Mouse (Mus musculus): Measurements from ENCODE around the gene Shc4. TPM values are rescaled to one million over a fixed set of nuclear protein-coding genes. Genes with fewer than 3 reads are reported as not detected.
A peak's percentile ranks its signal among the peaks of the same experiment; 100 is the strongest.

Shc4 gene
- total RNA-seq (2022), result 1 to 10 TPM; 3.4 to 6.8 (median 4.9) TPM

DNA sequence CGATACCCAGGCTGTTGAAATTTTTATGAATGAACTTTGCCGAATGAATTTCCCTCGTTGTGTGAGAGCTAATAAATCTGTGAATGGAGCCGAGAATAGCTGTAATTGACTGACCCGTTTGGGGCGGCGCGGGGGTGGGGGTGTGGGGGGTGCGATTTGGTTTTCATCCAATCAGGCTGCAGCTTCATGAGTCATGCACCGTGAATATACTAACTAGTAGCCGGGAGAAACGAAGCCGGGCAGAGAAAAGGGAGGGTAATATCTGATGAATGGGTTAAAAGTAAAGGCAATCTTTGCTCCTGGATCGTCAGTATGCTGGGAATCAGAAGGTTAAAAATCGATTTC, at the start of gene Shc4:
Gene Shc4, minus strand, starts transcription at position 63 of the 345 bp plus-strand sequence.
- DNase-seq, result no peak

DNA sequence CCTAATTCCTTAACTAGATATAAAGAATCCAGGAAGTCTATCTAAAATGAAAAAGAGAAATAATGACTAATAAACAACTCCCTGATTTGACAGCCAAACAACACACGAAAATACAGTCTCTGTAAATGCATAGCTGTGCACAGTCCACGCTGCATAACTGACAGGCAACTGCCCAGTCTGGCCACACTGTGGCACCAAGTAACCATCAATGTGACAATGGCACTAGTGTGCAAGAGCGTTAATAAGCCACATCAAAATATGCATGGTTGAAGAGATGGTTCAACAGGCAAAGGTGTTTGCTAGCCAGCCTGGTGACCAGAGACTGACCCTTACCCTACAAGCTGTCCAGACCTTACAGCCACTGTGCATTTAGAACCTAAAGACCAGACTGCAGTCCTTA, 41.1 kb upstream of the Shc4 start:
- no peak for DNase-seq

DNA sequence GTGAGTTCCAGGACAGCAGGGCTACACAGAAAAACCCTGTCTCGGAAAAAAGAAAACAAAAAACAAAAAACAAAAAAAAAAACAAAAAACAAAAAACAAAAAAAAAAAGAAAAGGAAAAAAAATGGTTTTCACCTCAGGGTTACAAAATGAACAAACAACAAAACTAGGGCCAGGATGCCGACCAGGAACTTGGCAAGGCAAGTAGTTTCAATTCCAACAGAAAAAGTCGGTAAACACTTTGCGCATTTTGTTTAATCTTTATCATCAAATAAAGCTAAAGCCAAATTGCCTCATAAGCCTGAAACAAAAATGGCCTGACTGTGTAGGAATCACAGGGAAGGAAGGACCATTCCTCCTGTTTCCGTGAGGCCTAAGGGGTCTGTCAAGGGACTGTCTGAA, 40.6 kb upstream of the Shc4 start:
- DNase-seq, result no peak

DNA sequence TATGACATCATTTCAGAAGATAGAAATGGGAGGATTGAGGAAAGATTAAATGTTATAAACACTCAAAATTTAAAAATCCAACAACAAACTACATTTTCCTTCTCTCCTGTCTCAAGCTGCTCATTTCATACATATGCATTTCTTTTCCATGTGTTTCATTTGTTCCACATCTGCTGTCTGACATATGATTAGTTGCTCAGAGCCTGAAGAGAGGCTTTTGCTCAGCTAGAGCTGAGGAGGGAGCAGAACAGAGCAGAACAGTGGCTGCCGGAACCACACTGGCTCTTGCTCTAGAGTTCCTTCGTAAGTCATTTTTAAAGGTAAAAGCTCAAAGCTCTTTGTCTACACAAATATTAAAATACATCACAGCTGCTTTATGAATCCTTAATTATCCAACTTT, 25.4 kb upstream of the Shc4 start:
- no peak for DNase-seq

GRCm38 (mm10) chr2:125739338-125739737, 15.4 kb upstream of the Shc4 start:
- no peak for DNase-seq

DNA sequence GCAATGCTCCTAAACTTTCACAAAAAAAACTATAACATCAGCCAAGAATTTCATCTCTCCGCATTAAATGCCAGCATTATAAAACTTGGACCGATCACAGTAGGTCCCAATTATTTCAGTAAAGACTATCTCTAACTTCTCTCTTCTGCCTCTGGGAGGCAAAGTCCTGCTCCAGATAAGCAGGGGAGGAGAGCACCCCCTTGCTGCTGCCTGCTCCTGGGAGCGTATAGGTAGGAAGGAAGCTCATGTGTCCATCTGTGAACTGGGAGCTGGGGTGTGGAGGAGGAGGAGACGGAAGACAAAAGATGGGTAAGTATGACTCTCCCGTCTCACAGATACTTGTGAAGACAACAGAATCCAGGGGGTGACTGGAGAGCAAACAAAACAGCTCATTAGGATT, 14.8 kb upstream of the Shc4 start:
- DNase-seq, result no peak

DNA sequence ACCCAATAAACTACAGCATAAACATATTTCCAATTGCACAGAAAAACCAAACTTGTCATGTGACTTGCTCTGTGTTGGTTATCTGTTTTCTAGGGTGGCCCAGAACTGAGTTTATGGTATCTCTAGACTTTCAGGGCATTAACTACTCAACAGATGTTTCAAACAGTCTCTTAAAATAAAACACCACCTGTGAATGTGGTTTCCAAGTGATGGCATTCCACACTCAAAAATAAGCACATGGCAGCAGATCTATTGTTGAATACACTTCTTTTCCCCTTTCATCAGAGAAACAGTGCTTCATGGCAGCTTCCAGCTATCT, 12.0 kb upstream of the Shc4 start:
- no peak for DNase-seq

- no peak for DNase-seq
Measured at GRCm38 (mm10) chr2:125735333-125736024, 11.5 kb upstream of the Shc4 start.

GRCm38 (mm10) chr2:125734741-125735140, 10.8 kb upstream of the Shc4 start:
- no peak for DNase-seq

- peak; percentile 90 for DNase-seq
Measured at GRCm38 (mm10) chr2:125731763-125732560, 8.0 kb upstream of the Shc4 start.

- no peak for DNase-seq
Measured at GRCm38 (mm10) chr2:125724546-125725114, 682 bp upstream of the Shc4 start.

DNA sequence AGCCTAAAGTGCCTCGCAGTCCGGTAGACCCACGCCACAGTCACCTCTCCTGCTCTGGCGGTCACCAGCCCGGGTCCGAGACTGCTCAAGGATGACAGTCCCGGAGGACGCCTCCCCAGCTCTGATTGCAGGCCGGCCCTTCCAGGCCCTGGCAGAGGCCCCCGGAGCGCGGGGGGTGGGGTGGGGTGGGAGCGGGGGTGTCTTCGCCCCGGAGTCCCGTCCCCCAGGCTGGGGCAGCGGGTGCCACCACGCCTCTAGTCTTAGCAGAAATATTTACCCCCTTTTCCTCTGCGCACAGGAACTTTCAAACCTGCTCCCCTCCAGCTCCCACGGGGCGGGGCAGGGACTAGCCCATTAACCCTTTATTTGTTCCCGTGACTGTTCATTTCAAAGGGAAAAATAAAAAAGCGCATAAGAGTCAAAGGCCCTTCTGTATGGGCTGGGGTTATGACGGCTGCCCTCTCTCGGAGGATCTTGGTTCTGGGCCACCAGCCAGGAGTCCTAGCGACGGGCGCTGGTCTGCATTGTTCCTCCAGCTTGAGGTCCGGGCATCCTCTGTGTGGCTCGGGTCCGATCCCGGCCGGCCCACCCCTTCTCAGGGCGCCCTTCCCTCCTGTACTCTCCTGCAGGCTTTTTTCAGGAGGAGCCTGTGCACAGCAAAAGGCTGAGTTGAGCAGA, 401 bp downstream of the Shc4 start:
- peak; percentile 42 for DNase-seq

DNA sequence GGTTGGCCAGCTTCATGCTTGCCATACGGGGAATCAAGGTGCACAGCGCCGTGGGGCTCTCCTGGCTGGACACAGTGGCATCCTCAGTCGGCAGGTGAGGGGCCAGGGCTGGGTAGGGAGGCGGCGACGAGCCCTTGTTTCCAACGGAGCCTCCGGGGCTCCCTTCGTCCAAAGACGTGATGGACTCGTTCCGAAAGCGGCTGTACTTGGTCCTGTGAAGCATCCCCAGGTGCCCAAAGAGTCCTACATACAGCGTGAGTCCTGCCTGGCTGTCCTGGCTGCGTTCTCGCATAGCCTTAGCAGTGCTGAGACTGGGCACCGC, 901 bp downstream of the Shc4 start:
- no peak for DNase-seq

- no peak for DNase-seq
Measured at GRCm38 (mm10) chr2:125716599-125716998, 7.3 kb downstream of the Shc4 start.

- DNase-seq, result peak; percentile 66
Measured at GRCm38 (mm10) chr2:125706510-125706921, 17.4 kb downstream of the Shc4 start.

DNA sequence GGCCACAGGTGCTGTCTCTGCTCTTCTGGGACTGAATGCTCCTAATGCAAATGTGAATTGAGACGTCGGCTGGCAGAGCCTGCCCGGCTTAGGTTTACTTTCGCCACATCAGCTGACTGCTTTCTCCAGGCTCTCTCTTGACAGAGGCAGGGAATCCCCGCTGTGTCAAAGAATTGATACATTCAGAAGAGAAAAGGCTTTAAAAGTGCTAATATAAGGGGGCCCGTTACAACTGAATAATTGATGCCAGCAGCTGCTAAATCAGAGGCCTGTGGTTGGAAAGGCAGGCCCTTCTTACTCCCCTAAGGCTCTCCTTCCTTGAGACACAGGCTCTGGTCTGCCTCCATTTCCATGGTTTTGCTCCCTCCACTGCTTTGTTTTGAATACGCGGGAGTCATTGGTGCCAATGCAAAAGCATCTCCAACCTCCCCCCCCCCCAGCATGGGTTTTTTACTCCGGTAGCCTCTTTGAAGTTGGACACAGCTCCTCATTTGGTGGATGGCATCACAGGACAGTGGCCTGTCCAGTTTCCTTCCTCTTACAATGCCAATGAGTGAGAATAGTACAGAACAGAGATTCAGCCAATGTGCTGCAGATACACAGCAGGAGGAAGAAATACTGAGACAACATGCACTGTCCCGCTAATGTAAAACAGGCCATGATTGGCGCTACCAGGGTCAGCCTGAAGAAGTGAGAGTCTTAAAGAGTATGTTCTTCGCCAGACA, 18.9 kb downstream of the Shc4 start:
- DNase-seq, result no peak

DNA sequence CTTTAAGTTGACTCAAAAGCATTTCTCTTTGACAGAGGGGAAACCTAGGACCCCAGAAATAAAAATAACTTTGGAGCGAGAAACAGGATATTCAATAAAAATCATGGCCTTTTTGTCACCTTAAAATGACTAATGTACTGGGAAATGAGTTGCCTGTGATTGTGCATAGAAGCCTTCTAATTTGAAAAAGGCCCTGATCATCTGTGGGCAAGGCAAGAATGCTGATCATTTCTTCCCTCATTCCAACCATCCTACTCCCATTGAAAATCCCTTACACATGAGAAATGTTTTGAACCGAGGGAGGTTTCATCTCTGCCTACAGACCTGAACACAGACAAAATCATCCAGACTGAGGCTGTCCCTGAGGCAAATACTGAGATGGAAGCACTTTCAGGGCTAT, 21.1 kb downstream of the Shc4 start:
- DNase-seq, result no peak

DNA sequence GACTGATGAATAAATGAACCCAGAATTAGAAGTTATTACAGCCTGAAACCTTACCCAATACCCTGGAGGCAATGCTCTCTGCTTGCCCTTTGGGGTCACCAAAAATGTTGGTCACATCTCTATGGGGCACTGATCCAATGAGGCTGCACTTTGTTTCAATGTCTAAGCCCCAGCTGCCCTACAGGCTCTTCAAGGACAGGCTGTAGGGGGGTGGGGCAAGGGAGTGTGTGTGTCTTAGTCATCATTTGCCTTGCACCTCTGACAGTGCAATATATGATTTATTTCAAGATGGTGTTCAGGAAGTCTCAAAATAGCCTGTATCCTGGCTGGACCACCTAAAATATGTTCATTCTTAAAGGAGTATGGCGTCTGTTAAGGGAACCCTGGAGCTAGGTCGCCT, 22.3 kb downstream of the Shc4 start:
- DNase-seq, result peak; percentile 41

GRCm38 (mm10) chr2:125696219-125696618, 27.7 kb downstream of the Shc4 start:
- no peak for DNase-seq

DNA sequence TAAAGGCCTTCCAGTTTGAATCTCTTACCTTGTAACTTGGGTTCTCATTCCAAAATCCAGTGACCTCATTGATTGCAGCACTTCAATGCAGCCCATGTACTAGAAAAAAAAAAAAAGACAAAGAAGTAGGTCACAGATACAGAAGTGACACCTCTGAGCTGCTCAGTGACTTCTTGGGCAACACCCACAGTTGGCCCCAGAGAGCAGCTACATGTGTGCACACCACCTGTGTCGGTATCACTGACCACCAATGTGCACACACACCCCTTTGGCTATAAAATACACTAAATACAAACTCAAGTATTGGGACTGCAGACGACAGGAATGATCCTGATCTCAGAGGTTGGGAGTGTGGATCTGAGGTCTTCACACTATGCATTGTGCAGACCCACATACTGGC, 29.1 kb downstream of the Shc4 start:
- DNase-seq, result no peak

- DNase-seq, result no peak
Measured at GRCm38 (mm10) chr2:125692010-125692409, 31.9 kb downstream of the Shc4 start.

GRCm38 (mm10) chr2:125685441-125686150, 38.4 kb downstream of the Shc4 start:
- DNase-seq, result no peak
